Mouse (Mus musculus) urinary bladder, postnatal 25 days (tissue): ENCODE measurements at regions not wholly inside any gene's neighbourhood (a gene's known extent, or its start where the extent isn't known, plus 50 kb on each side); places are given as distances from the start of the nearest gene placed in this dataset.

Source experiments
- DNase-seq: peaks from one replicate; pipeline ENCODE4 v3.0.0; 2022; ENCODE audit warnings: low spot score

DNA sequence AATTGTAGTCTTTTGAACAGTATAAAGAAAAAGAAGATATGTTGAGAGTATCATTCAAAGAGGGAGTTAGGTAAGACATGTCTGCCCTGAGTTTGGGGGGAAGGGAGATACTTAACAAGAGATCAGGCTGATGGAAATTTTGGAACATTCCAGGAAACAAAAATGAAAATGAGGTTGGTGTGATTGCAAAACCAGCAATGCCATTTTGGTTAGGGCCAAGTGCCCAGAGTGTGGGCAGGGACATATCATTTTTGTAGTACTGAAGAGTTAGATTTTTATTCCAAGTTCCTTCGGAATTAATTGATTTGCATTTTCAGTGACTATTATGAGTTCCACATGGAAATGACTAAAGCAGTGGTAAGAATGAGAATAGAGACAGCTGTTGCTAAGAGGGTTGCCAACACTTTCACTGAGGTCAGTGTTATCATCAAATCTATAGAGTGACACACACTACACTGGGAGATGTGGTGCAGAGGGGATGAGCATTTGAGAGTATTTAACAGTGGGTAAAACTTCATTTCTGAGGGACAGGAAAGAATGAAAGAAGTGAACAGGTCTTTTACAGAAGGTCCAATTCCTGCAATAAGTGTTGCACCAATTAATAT is 105.1 kb upstream of the Erbb4 start:
- no peak for DNase-seq

DNA sequence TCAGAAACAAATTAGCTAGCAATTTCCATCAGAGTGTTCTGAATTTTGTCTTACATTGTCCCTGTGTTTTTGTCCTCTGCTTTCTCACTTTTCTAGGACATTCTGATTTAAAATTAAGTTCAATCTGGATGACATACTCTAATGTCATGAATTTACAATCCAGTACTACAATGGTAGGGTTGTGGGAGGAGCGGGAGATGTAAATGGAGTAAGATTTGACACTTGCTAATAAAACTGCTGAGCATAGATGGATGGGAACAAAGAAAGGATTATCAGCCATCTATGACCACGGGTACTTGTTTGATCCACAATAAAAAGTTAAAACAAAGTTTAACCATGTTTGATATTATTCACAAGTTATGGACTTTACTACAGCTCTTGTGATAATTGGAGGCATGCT is 94.9 kb upstream of the Erbb4 start:
- no peak for DNase-seq

DNA sequence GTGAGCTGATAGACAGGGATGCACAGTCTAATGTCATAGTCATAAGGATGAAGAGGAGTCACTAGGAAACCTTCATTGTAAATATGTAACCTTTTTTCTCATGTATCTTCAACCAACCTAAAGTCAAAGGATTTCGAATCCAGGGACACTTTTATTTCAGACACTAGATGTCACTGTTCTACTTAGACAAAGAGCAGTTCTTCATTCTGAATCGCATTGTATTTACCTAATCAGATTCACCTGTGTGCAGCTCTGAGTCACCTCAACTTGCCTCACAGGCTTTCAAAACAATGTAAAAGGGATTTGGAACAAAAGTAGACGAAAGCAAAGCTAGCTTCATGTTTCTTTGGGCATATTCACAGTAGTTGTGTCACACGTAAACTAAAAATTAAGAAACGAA is 57.3 kb upstream of the Erbb4 start:
- no peak for DNase-seq
